In genomic region chr10:88146187-88146586, GRCm38 (mm10) we compare ENCODE assay signal across 10 mouse cellular contexts. TPM values are rescaled to one million over a fixed set of nuclear protein-coding genes. Genes with fewer than 3 reads are reported as not detected.
DNase-seq lines count a peak whose midpoint lies in the region; ATAC-seq and TF ChIP-seq lines count a peak whose summit lies in the region.
"Had no signal": no experiment of that assay in that cellular context is flagged by ENCODE, and none has a peak within 500 bp of the region (broad histone marks: within the 10 kb centered on the region; RNA-seq: fewer than 3 reads in every experiment).

No protein-coding gene starts in this region.

- H3K27me3 ChIP-seq in heart, embryonic 13.5 days (replicated peaks), result no peaks in the 10 kb centered on the region
- H3K27me3 ChIP-seq in forebrain, postnatal 0 days (ENCODE audit: insufficient read depth, low read length), result no peaks in the 10 kb centered on the region
- H3K27me3 ChIP-seq: Patski had no signal

- intact Hi-C loops in gastrocnemius, postnatal 14 days (cut with DNase I; ENCODE audit: low total_unique reads), result no loop called here

- 19% methylated on average over 7 of the region's 7 CpGs for WGBS in heart, embryonic 13.5 days
- WGBS in forebrain, postnatal 0 days, result 13% methylated on average over 7 of the region's 7 CpGs

- no peak for ATAC-seq in heart, embryonic 13.5 days (ENCODE audit: extremely low read depth, insufficient number of reproducible peaks, low FRiP score, low TSS enrichment)
- peak; percentile 3 for ATAC-seq in forebrain, postnatal 0 days
- ATAC-seq in megakaryocyte progenitor cell, adult 5-6 weeks (replicated peaks; ENCODE audit: poor library complexity), result peak; percentile 10

- H3K4me1 ChIP-seq in heart, embryonic 13.5 days, result peaks cover 25% of the 10 kb centered on the region
- peaks cover 0 to 6% of the 10 kb centered on the region in 2 experiments; a peak in 1 of 4 replicates for H3K4me1 ChIP-seq in ES-E14 (ENCODE audit: control insufficient read depth in 2 of 2, insufficient read depth in 2 of 2, low read length in 2 of 2, poor library complexity in 1 of 2)
- H3K4me1 ChIP-seq in forebrain, postnatal 0 days (ENCODE audit: insufficient read depth), result peaks cover 5% of the 10 kb centered on the region; the same call in 1 of the 2 replicates

- no peaks in the 10 kb centered on the region for H3K9me3 ChIP-seq in heart, embryonic 13.5 days
- H3K9me3 ChIP-seq in ES-E14 (ENCODE audit: control insufficient read depth, insufficient read depth, low read depth, low read length), result no peaks in the 10 kb centered on the region
- no peaks in the 10 kb centered on the region for H3K9me3 ChIP-seq in forebrain, postnatal 0 days (ENCODE audit: low read length)

- peak overlapping the region; percentile 90 for H3K9ac ChIP-seq in heart, embryonic 13.5 days
- peak overlapping the region; percentile 89 for H3K9ac ChIP-seq in ES-E14 (ENCODE audit: insufficient read depth, low read depth, low read length, poor library complexity, severe bottlenecking)
- H3K9ac ChIP-seq in forebrain, postnatal 0 days, result peak overlapping the region; percentile 78

- no peak for DNase-seq in heart, adult 18-20 months
- DNase-seq in ES-E14 (ENCODE audit: low read depth, low spot score), result no peak
- DNase-seq in forebrain, postnatal 0 days, result no peak
- DNase-seq in layer of hippocampus, postnatal 10 days (ENCODE audit: low spot score in 2 of 2), result no peak
- DNase-seq in gastrocnemius, postnatal 14 days, result no peak
- no peak for DNase-seq in right cerebral cortex, postnatal 14 days

- TF ChIP-seq CTCF in forebrain, postnatal 0 days (IDR thresholded peaks at IDR 0.05; ENCODE audit: low read depth), result no peak

- in situ Hi-C loops in ES-E14 (cut with MboI; ENCODE audit: low sequenced_read_pairs in 2 of 2, unreplicated experiment in 2 of 2), result no loop called here

- peak overlapping the region; percentile 14; the same call in 1 of the 2 replicates for H3K27ac ChIP-seq in heart, embryonic 13.5 days (replicated peaks)
- no peak overlapping the region for H3K27ac ChIP-seq in ES-E14 (ENCODE audit: insufficient read depth, low read depth, low read length, poor library complexity, severe bottlenecking)
- H3K27ac ChIP-seq in forebrain, postnatal 0 days (ENCODE audit: low read depth, low read length), result no peak overlapping the region

- peak overlapping the region; percentile 88 for H3K4me3 ChIP-seq in heart, embryonic 13.5 days
- peak overlapping the region; percentile 77 to 86 for H3K4me3 ChIP-seq in ES-E14 (ENCODE audit: insufficient read depth in 1 of 2, low read depth in 1 of 2, low read length in 2 of 2, poor library complexity in 1 of 2, severe bottlenecking in 1 of 2)
- peak overlapping the region; percentile 68 for H3K4me3 ChIP-seq in forebrain, postnatal 0 days (ENCODE audit: low read depth, low read length)

- peak overlapping the region; percentile 88 for H3K4me2 ChIP-seq in heart, embryonic 13.5 days
- peak overlapping the region; percentile 81 for H3K4me2 ChIP-seq in forebrain, postnatal 0 days (ENCODE audit: low read depth)

- H3K36me3 ChIP-seq in heart, embryonic 13.5 days, result peaks cover 39% of the 10 kb centered on the region
- peaks cover 4% of the 10 kb centered on the region; the same call in 1 of the 2 replicates for H3K36me3 ChIP-seq in ES-E14 (ENCODE audit: control insufficient read depth, insufficient read depth, low read length, poor library complexity, severe bottlenecking)
- no peaks in the 10 kb centered on the region for H3K36me3 ChIP-seq in forebrain, postnatal 0 days (ENCODE audit: insufficient read depth)

TF ChIP-seq in ES-E14, 5 proteins besides CTCF, POLR2A, EP300 and RAD21:
- TF ChIP-seq HCFC1 (IDR thresholded peaks at IDR 0.05; ENCODE audit: borderline replicate concordance, insufficient read depth, low read length), result no peak
- no peak for TF ChIP-seq ZNF384 (IDR thresholded peaks at IDR 0.05; ENCODE audit: low read depth, low read length)
- no peak for TF ChIP-seq ZC3H11A (IDR thresholded peaks at IDR 0.05; ENCODE audit: borderline replicate concordance, low read depth, low read length)
- TF ChIP-seq CHD2 (IDR thresholded peaks at IDR 0.05; ENCODE audit: low read depth, low read length), result no peak
- no peak for TF ChIP-seq MAFK (IDR thresholded peaks at IDR 0.05; ENCODE audit: insufficient read depth, low read depth, low read length)
TF ChIP-seq in ES-E14: peak in this region for 0.

RNA-seq across cellular contexts. Expression of gene Parpbp, which starts 0.6 kb away (rescaled TPM):
- polyA plus RNA-seq in heart, embryonic 13.5 days (2015; fragmentation: Nextera tagmentation; extraction: Ambion mirVana), result 10.2 and 11.9 TPM in 2 replicates
- total RNA-seq in heart, adult 18-20 months (2021), result under 1 TPM; 0.17 to 0.28 TPM
- total RNA-seq in ES-E14 (2012; rRNA removed), result 19.4 TPM in 2 replicates
- 3.5 and 6.9 TPM in 2 replicates for total RNA-seq in forebrain, postnatal 0 days (2014; rRNA removed)
- polyA plus RNA-seq in forebrain, postnatal 0 days (2015; fragmentation: Nextera tagmentation; extraction: Ambion mirVana), result 1.1 and 1.4 TPM in 2 replicates
- 16.8 and 19.9 TPM in 2 replicates for total RNA-seq in megakaryocyte progenitor cell, adult 5-6 weeks (2015)
- total RNA-seq in megakaryocyte progenitor cell, adult 5-6 weeks (2017), result 33.9 and 34.0 TPM in 2 replicates
- 1 to 10 TPM; 2.1 to 2.4 TPM for total RNA-seq in layer of hippocampus, postnatal 10 days (2021)
- total RNA-seq in gastrocnemius, postnatal 14 days (2021), result under 1 TPM; 0.74 to 0.91 TPM

RNA-seq across cellular contexts. Expression of gene Nup37, which starts 0.6 kb away (rescaled TPM):
- polyA plus RNA-seq in heart, embryonic 13.5 days (2015; fragmentation: Nextera tagmentation; extraction: Ambion mirVana), result 35.2 and 35.5 TPM in 2 replicates
- total RNA-seq in heart, adult 18-20 months (2021), result 1 to 10 TPM; 6.8 to 8.0 TPM
- 53.9 and 69.3 TPM in 2 replicates for total RNA-seq in ES-E14 (2012; rRNA removed)
- 15.5 and 18.4 TPM in 2 replicates for total RNA-seq in forebrain, postnatal 0 days (2014; rRNA removed)
- 18.1 and 19.1 TPM in 2 replicates for polyA plus RNA-seq in forebrain, postnatal 0 days (2015; fragmentation: Nextera tagmentation; extraction: Ambion mirVana)
- total RNA-seq in megakaryocyte progenitor cell, adult 5-6 weeks (2015), result 67.5 and 73.7 TPM in 2 replicates
- 69.6 and 78.1 TPM in 2 replicates for total RNA-seq in megakaryocyte progenitor cell, adult 5-6 weeks (2017)
- 1 to 10 TPM; 8.0 to 8.8 TPM for total RNA-seq in layer of hippocampus, postnatal 10 days (2021)
- total RNA-seq in gastrocnemius, postnatal 14 days (2021), result 1 to 10 TPM; 4.5 to 5.4 TPM

RNA-seq across cellular contexts. Expression of gene Washc3, which starts 54.7 kb away (rescaled TPM):
- 47.9 and 48.3 TPM in 2 replicates for polyA plus RNA-seq in heart, embryonic 13.5 days (2015; fragmentation: Nextera tagmentation; extraction: Ambion mirVana)
- total RNA-seq in heart, adult 18-20 months (2021), result 10 to 100 TPM; 32.5 to 34.5 TPM
- 25.8 and 39.9 TPM in 2 replicates for total RNA-seq in ES-E14 (2012; rRNA removed)
- 27.1 and 35.7 TPM in 2 replicates for total RNA-seq in forebrain, postnatal 0 days (2014; rRNA removed)
- 40.4 and 49.3 TPM in 2 replicates for polyA plus RNA-seq in forebrain, postnatal 0 days (2015; fragmentation: Nextera tagmentation; extraction: Ambion mirVana)
- 90.1 and 96.6 TPM in 2 replicates for total RNA-seq in megakaryocyte progenitor cell, adult 5-6 weeks (2015)
- 38.7 and 50.3 TPM in 2 replicates for total RNA-seq in megakaryocyte progenitor cell, adult 5-6 weeks (2017)
- total RNA-seq in layer of hippocampus, postnatal 10 days (2021), result 10 to 100 TPM; 24.4 to 26.1 TPM
- total RNA-seq in gastrocnemius, postnatal 14 days (2021), result 10 to 100 TPM; 29.1 to 33.3 TPM

RNA-seq across cellular contexts. Expression of gene Pmch, which starts 55.3 kb away (rescaled TPM):
- 0.27 and 0.51 TPM in 2 replicates for polyA plus RNA-seq in heart, embryonic 13.5 days (2015; fragmentation: Nextera tagmentation; extraction: Ambion mirVana)
- not detected for total RNA-seq in heart, adult 18-20 months (2021)
- total RNA-seq in ES-E14 (2012; rRNA removed), result not detected in 2 replicates
- total RNA-seq in forebrain, postnatal 0 days (2014; rRNA removed), result 16.7 and 24.4 TPM in 2 replicates
- 18.9 and 45.7 TPM in 2 replicates for polyA plus RNA-seq in forebrain, postnatal 0 days (2015; fragmentation: Nextera tagmentation; extraction: Ambion mirVana)
- not detected in 2 replicates for total RNA-seq in megakaryocyte progenitor cell, adult 5-6 weeks (2015)
- total RNA-seq in megakaryocyte progenitor cell, adult 5-6 weeks (2017), result 0.84 TPM in 1 of 2 replicates, not detected in the other
- not detected for total RNA-seq in layer of hippocampus, postnatal 10 days (2021)
- total RNA-seq in gastrocnemius, postnatal 14 days (2021), result not detected
- total RNA-seq: monocyte, adult 5-6 weeks had no signal
